Mouse (Mus musculus) cerebellum, postnatal 4 days (tissue): ENCODE measurements around the gene Dag1.

ENCODE experiments used
- DNase-seq, 2 experiments: peaks; one replicate each; pipeline ENCODE4 v3.0.0; 2022; ENCODE audit warnings: low spot score in 2 of 2, mixed read lengths in 1 of 2

The Dag1 gene

GRCm38 (mm10) chr9:108188511-108188910, 75.2 kb downstream of the Dag1 start:
- DNase-seq: no peak

- no peak for DNase-seq
Observed at GRCm38 (mm10) chr9:108187616-108188015, 76.1 kb downstream of the Dag1 start.

GRCm38 (mm10) chr9:108185786-108186185, 78.0 kb downstream of the Dag1 start:
- no peak for DNase-seq

GRCm38 (mm10) chr9:108183531-108183994, 80.2 kb downstream of the Dag1 start:
- DNase-seq: no peak

- no peak for DNase-seq
Observed at GRCm38 (mm10) chr9:108182806-108183506, 80.8 kb downstream of the Dag1 start.

GRCm38 (mm10) chr9:108178391-108178790, 85.4 kb downstream of the Dag1 start:
- no peak for DNase-seq

- DNase-seq: no peak
Observed at GRCm38 (mm10) chr9:108175116-108175838, 88.5 kb downstream of the Dag1 start.

GRCm38 (mm10) chr9:108172777-108173350, 90.9 kb downstream of the Dag1 start:
- DNase-seq: no peak

GRCm38 (mm10) chr9:108169751-108170150, 94.0 kb downstream of the Dag1 start:
- DNase-seq: no peak

GRCm38 (mm10) chr9:108165143-108165542, 98.6 kb downstream of the Dag1 start:
- DNase-seq: no peak

- DNase-seq: no peak
Observed at GRCm38 (mm10) chr9:108163646-108164284, 100.0 kb downstream of the Dag1 start.

GRCm38 (mm10) chr9:108157891-108158290, 105.9 kb downstream of the Dag1 start:
- no peak for DNase-seq

GRCm38 (mm10) chr9:108157451-108157850, 106.3 kb downstream of the Dag1 start:
- no peak for DNase-seq

- no peak for DNase-seq
Observed at GRCm38 (mm10) chr9:108156786-108157185, 107.0 kb downstream of the Dag1 start.

GRCm38 (mm10) chr9:108154814-108155213, 108.9 kb downstream of the Dag1 start:
- no peak for DNase-seq
